Mouse (Mus musculus) ES-Bruce4 (cell line): ENCODE measurements around the gene Stra6. TPM values are rescaled to one million over a fixed set of nuclear protein-coding genes. Genes with fewer than 3 reads are reported as not detected.

ENCODE experiments used
- H3K27ac ChIP-seq: 2 replicates; pipeline ENCODE4 v1.5.1; 2012; ENCODE audit warnings: low read length, inconsistent platforms; ENCODE audit not compliant: insufficient read depth
- H3K27me3 ChIP-seq: 2 replicates; pipeline ENCODE4 v1.6.1; 2012; ENCODE audit warnings: mild to moderate bottlenecking, low read length, inconsistent platforms; ENCODE audit not compliant: control insufficient read depth, poor library complexity, insufficient read depth, severe bottlenecking
- H3K36me3 ChIP-seq: 2 replicates; pipeline ENCODE4 v1.6.1; 2012; ENCODE audit warnings: inconsistent platforms, mild to moderate bottlenecking, low read length, moderate library complexity; ENCODE audit not compliant: control insufficient read depth, poor library complexity, insufficient read depth, severe bottlenecking
- H3K4me1 ChIP-seq: one replicate; pipeline ENCODE4 v1.8.1; 2011; ENCODE audit warnings: low read length; ENCODE audit not compliant: control insufficient read depth, insufficient read depth
- H3K4me3 ChIP-seq: 2 replicates; pipeline ENCODE4 v1.5.1; 2011; ENCODE audit warnings: low read depth, mild to moderate bottlenecking, low read length
- H3K9ac ChIP-seq: 2 replicates; pipeline ENCODE4 v1.6.1; 2012; ENCODE audit warnings: low read depth, mild to moderate bottlenecking, inconsistent platforms; ENCODE audit not compliant: poor library complexity, severe bottlenecking
- H3K9me3 ChIP-seq: replicated peaks from 2 replicates; pipeline ENCODE4 v1.6.1; 2012; ENCODE audit warnings: mild to moderate bottlenecking, low read length, inconsistent platforms; ENCODE audit not compliant: control insufficient read depth, poor library complexity, insufficient read depth, severe bottlenecking
- CTCF ChIP-seq: IDR thresholded peaks from one replicate; pipeline ENCODE4 v1.8.1; 2011; ENCODE audit warnings: low read depth, low read length
- EP300 ChIP-seq: IDR thresholded peaks from 2 replicates; pipeline ENCODE4 v1.6.1; 2011; ENCODE audit warnings: low read depth, low read length; ENCODE audit not compliant: insufficient read depth
- POLR2A ChIP-seq: IDR thresholded peaks from one replicate; pipeline ENCODE4 v1.8.1; 2011; ENCODE audit warnings: low read length; ENCODE audit not compliant: insufficient read depth
- polyA plus RNA-seq: library from polyadenylated mRNA; stranded (reverse); fragments of >200 nt; gene quantifications from 2 replicates; pipeline ENCODE4 v1.2.4, GENCODE M21; 2011; ENCODE audit warnings: low read depth; ENCODE audit not compliant: missing spikeins, insufficient read depth, insufficient read length

The Stra6 gene
- polyA plus RNA-seq, 1 experiment, result 0.36 TPM

DNA sequence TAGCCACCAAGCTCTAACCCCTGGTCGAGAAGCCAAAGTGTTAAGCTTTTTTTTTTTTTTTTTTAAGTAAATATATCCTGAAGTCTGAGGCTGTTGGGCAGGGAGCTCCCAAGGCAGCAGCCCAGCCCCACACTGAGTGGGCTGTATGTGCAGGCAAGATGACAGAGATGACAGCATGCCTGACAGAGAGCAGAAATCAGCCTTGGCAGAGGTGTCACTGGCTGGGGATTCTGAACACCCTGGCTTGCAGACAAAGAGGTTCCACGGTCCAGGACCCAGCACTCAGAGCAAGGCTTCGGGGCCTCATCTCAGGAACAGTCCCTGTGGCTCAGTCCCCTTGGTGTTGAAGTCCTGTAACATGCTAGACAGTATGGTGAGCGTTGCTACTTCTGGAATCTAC is 96.3 kb downstream of the Stra6 start:
- no peak overlapping the region for H3K4me3 ChIP-seq
- H3K4me1 ChIP-seq, result no peaks in the 10 kb centered on the region
- no peaks in the 10 kb centered on the region for H3K27me3 ChIP-seq
- no peaks in the 10 kb centered on the region for H3K36me3 ChIP-seq
- no peak overlapping the region for H3K27ac ChIP-seq
- no peak for TF ChIP-seq POLR2A
- no peak overlapping the region for H3K9ac ChIP-seq
- no peaks in the 10 kb centered on the region for H3K9me3 ChIP-seq

- Histone ChIP-seq H3K4me1 (no peaks in the 10 kb centered on the region), H3K27ac (no peak overlapping the region)
Observed at GRCm38 (mm10) chr9:58160315-58160714, 96.7 kb downstream of the Stra6 start.

GRCm38 (mm10) chr9:58162173-58162572 is 98.6 kb downstream of the Stra6 start:
- H3K27ac ChIP-seq, result no peak overlapping the region
- TF ChIP-seq POLR2A (no peak), EP300 (no peak), CTCF (no peak)

More at GRCm38 (mm10) chr9:58160315-58160714, 96.7 kb downstream of the Stra6 start:
- Histone ChIP-seq H3K4me3 (no peak overlapping the region), H3K27me3 (no peaks in the 10 kb centered on the region), H3K36me3 (no peaks in the 10 kb centered on the region), H3K9me3 (no peaks in the 10 kb centered on the region), H3K9ac (no peak overlapping the region)
- TF ChIP-seq EP300 (no peak), CTCF (no peak)

GRCm38 (mm10) chr9:58163146-58163545 is 99.6 kb downstream of the Stra6 start:
- H3K4me1 ChIP-seq, result no peaks in the 10 kb centered on the region
- TF ChIP-seq CTCF (no peak), EP300 (no peak), POLR2A (no peak)
- no peak overlapping the region for H3K27ac ChIP-seq
- 0 out of 2 replicates have a peak, but pooled peaks cover 4% of the 10 kb centered on the region for H3K9me3 ChIP-seq
- H3K9ac ChIP-seq, result no peak overlapping the region
- H3K4me3 ChIP-seq, result no peak overlapping the region
- no peaks in the 10 kb centered on the region for H3K36me3 ChIP-seq
- no peaks in the 10 kb centered on the region for H3K27me3 ChIP-seq

More at GRCm38 (mm10) chr9:58162173-58162572, 98.6 kb downstream of the Stra6 start:
- Histone ChIP-seq H3K27me3 (no peaks in the 10 kb centered on the region), H3K4me1 (no peaks in the 10 kb centered on the region), H3K9me3 (0 out of 2 replicates have a peak, but pooled peaks cover 4% of the 10 kb centered on the region), H3K9ac (no peak overlapping the region), H3K36me3 (no peaks in the 10 kb centered on the region), H3K4me3 (no peak overlapping the region)

DNA sequence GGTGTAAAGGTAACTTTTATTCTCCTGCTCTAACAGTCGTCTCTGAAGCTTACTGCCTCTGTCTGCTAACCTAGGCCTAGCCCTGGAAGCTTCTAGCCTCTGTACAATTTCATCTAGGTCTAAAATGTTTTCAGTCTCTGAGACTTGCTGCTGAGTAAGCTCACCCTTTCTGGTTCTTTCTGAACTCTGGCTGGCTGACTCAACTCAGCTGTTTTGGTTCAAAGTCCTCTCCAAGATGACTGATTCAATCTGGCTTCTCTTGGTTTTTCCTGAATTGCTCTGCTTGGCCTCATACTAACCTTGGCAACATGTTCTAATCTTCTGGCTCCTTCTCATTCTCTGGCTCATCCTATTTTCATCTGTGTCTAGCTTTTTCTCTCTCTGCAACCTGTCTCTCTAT is 102.2 kb downstream of the Stra6 start:
- TF ChIP-seq CTCF (no peak), EP300 (no peak), POLR2A (no peak)
- Histone ChIP-seq H3K4me3 (no peak overlapping the region), H3K4me1 (no peaks in the 10 kb centered on the region), H3K27ac (no peak overlapping the region), H3K36me3 (no peaks in the 10 kb centered on the region), H3K27me3 (no peaks in the 10 kb centered on the region), H3K9me3 (0 out of 2 replicates have a peak, but pooled peaks cover 4% of the 10 kb centered on the region), H3K9ac (no peak overlapping the region)

DNA sequence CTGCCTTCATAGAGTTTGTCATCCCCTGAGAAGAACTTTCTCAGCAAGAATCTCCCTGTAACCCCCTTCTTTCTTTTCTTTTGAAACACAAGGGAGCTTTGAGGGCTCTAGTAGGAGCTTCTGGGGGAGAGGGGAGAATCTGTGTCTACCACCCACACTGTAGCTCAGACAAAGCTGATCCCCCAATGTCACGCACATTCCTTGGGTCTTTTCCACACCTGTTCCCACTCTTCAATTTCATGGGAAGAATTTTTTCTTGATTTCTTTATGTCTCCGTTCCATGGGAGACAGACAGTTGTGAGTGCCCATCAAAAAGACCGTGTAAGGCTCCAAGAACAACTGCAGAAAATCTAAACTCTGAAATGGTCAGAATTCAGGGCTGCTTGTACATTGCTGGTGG is 105.3 kb downstream of the Stra6 start:
- no peak overlapping the region for H3K27ac ChIP-seq
- no peaks in the 10 kb centered on the region for H3K36me3 ChIP-seq
- no peaks in the 10 kb centered on the region for H3K4me1 ChIP-seq
- H3K4me3 ChIP-seq, result no peak overlapping the region
- no peak overlapping the region for H3K9ac ChIP-seq
- H3K9me3 ChIP-seq, result 0 out of 2 replicates have a peak, but pooled peaks cover 4% of the 10 kb centered on the region
- no peaks in the 10 kb centered on the region; the same call in 1 of the 2 replicates for H3K27me3 ChIP-seq
- no peak for TF ChIP-seq CTCF
- no peak for TF ChIP-seq EP300
- no peak for TF ChIP-seq POLR2A
